Mouse (Mus musculus) macrophage (primary cell): ENCODE measurements around the gene Cap2. TPM values are rescaled to one million over a fixed set of nuclear protein-coding genes. Genes with fewer than 3 reads are reported as not detected.

Source experiments
- H3K27ac ChIP-seq: fragments of 350-480 bp; formaldehyde crosslinking; 2 replicates; pipeline ENCODE4 v1.9.0; 2021
- H3K36me3 ChIP-seq: fragments of 350-480 bp; formaldehyde crosslinking; 2 replicates; pipeline ENCODE4 v1.9.0; 2021; ENCODE audit errors: inconsistent target
- H3K4me3 ChIP-seq: fragments of 350-480 bp; formaldehyde crosslinking; 2 replicates; pipeline ENCODE4 v1.9.0; 2021; ENCODE audit errors: inconsistent target
- H3K79me2 ChIP-seq: fragments of 350-480 bp; formaldehyde crosslinking; 2 replicates; pipeline ENCODE4 v1.9.0; 2021; ENCODE audit errors: inconsistent target
- WGBS: methylation state at CpG from one replicate; pipeline ENCODE4 v1.1.7; 2026; ENCODE audit warnings: inconsistent platforms; ENCODE audit not compliant: missing documents; 5-methylcytosine and 5-hydroxymethylcytosine counted together
- polyA plus RNA-seq: library from polyadenylated mRNA; stranded (reverse); fragments of 250-400 nt; gene quantifications from 3 replicates; pipeline ENCODE4 v1.2.4, GENCODE M21; 2018; ENCODE audit warnings: inconsistent platforms
- total RNA-seq, 78 experiments: library from RNA; depleted of rRNA; stranded (reverse); fragments of 250-400 nt; gene quantifications; 1 replicate in 9 of 78; 2 replicates in 24 of 78; 3 replicates in 43 of 78; 4 replicates in 2 of 78; pipeline ENCODE4 v1.2.4; 2018; ENCODE audit warnings: inconsistent platforms in 56 of 78

Gene Cap2
- total RNA-seq (2018; cell fraction: chromatin; rRNA removed) = under 1 TPM in 1 of 26 experiments, not detected in 25; 0.66 TPM
- under 1 TPM in 1 of 26 experiments, not detected in 25; 0.05 TPM for total RNA-seq (2018; cell fraction: cytosol; rRNA removed)
- total RNA-seq (2018; cell fraction: nucleus; rRNA removed) = not detected
- 0.07 TPM in 1 of 3 replicates, not detected in the others for polyA plus RNA-seq

GRCm38 (mm10) chr13:46501800-46502389, at the start of gene Cap2:
TSS of gene Cap2 (plus strand) at chr13:46501848.
- Histone ChIP-seq H3K4me3 (no peak within 1 kb of the TSS), H3K36me3 (no peaks in the 10 kb centered on the region), H3K27ac (no peak within 1 kb of the TSS), H3K79me2 (no peaks in the 10 kb centered on the region)
- WGBS = 6% methylated on average over 33 of the region's 42 CpGs

GRCm38 (mm10) chr13:46459546-46459945, 42.1 kb upstream of the Cap2 start:
- Histone ChIP-seq H3K27ac (no peak overlapping the region), H3K36me3 (no peaks in the 10 kb centered on the region), H3K4me3 (no peak overlapping the region), H3K79me2 (no peaks in the 10 kb centered on the region)
- WGBS = 96% methylated on average over 10 of the region's 10 CpGs

- H3K79me2 ChIP-seq = no peaks in the 10 kb centered on the region
- 93% methylated on average over 4 of the region's 4 CpGs for WGBS
- no peak overlapping the region for H3K27ac ChIP-seq
- H3K36me3 ChIP-seq = no peaks in the 10 kb centered on the region
- no peak overlapping the region for H3K4me3 ChIP-seq
Measured at GRCm38 (mm10) chr13:46462280-46462679, 39.4 kb upstream of the Cap2 start.

GRCm38 (mm10) chr13:46463764-46464163, 37.9 kb upstream of the Cap2 start:
- Histone ChIP-seq H3K27ac (no peak overlapping the region), H3K79me2 (no peaks in the 10 kb centered on the region), H3K36me3 (no peaks in the 10 kb centered on the region), H3K4me3 (no peak overlapping the region)
- 5% methylated on average over 3 of the region's 3 CpGs for WGBS

GRCm38 (mm10) chr13:46468251-46468650, 33.4 kb upstream of the Cap2 start:
- H3K79me2 ChIP-seq = no peaks in the 10 kb centered on the region
- H3K36me3 ChIP-seq = no peaks in the 10 kb centered on the region
- WGBS = 45% methylated on average over 8 of the region's 8 CpGs
- no peak overlapping the region for H3K27ac ChIP-seq
- H3K4me3 ChIP-seq = no peak overlapping the region

- Histone ChIP-seq H3K4me3 (no peak overlapping the region), H3K36me3 (no peaks in the 10 kb centered on the region), H3K79me2 (no peaks in the 10 kb centered on the region), H3K27ac (no peak overlapping the region)
- WGBS = 96% methylated on average over 2 of the region's 2 CpGs
Measured at GRCm38 (mm10) chr13:46469536-46469935, 32.1 kb upstream of the Cap2 start.

- H3K27ac ChIP-seq = no peak overlapping the region
- H3K79me2 ChIP-seq = no peaks in the 10 kb centered on the region
- H3K36me3 ChIP-seq = no peaks in the 10 kb centered on the region
- WGBS = 14% methylated on average over 3 of the region's 3 CpGs
- H3K4me3 ChIP-seq = no peak overlapping the region
Measured at GRCm38 (mm10) chr13:46481271-46481670, 20.4 kb upstream of the Cap2 start.

GRCm38 (mm10) chr13:46485605-46486004, 16.0 kb upstream of the Cap2 start:
- Histone ChIP-seq H3K27ac (no peak overlapping the region), H3K4me3 (no peak overlapping the region), H3K79me2 (no peaks in the 10 kb centered on the region), H3K36me3 (no peaks in the 10 kb centered on the region)
- WGBS = 56% methylated on average over 3 of the region's 3 CpGs

- WGBS = 91% methylated on average over 3 of the region's 4 CpGs
- no peaks in the 10 kb centered on the region for H3K79me2 ChIP-seq
- H3K36me3 ChIP-seq = no peaks in the 10 kb centered on the region
- no peak overlapping the region for H3K27ac ChIP-seq
- no peak overlapping the region for H3K4me3 ChIP-seq
Measured at GRCm38 (mm10) chr13:46488166-46488565, 13.5 kb upstream of the Cap2 start.

- Histone ChIP-seq H3K36me3 (no peaks in the 10 kb centered on the region), H3K79me2 (no peaks in the 10 kb centered on the region), H3K4me3 (no peak overlapping the region), H3K27ac (no peak overlapping the region)
- 44% methylated on average over 4 of the region's 4 CpGs for WGBS
Measured at GRCm38 (mm10) chr13:46490644-46491043, 11.0 kb upstream of the Cap2 start.

- no peak overlapping the region for H3K27ac ChIP-seq
- no peaks in the 10 kb centered on the region for H3K79me2 ChIP-seq
- no peaks in the 10 kb centered on the region for H3K36me3 ChIP-seq
- H3K4me3 ChIP-seq = no peak overlapping the region
- 29% methylated on average over 20 of the region's 20 CpGs for WGBS
Measured at GRCm38 (mm10) chr13:46502390-46502891, 793 bp downstream of the Cap2 start.

GRCm38 (mm10) chr13:46507944-46508343, 6.3 kb downstream of the Cap2 start:
- no peaks in the 10 kb centered on the region for H3K79me2 ChIP-seq
- no peaks in the 10 kb centered on the region for H3K36me3 ChIP-seq
- 93% methylated on average over 7 of the region's 7 CpGs for WGBS
- no peak overlapping the region for H3K4me3 ChIP-seq
- H3K27ac ChIP-seq = no peak overlapping the region

- Histone ChIP-seq H3K4me3 (no peak overlapping the region), H3K27ac (no peak overlapping the region), H3K79me2 (no peaks in the 10 kb centered on the region), H3K36me3 (no peaks in the 10 kb centered on the region)
- 97% methylated on average over 4 of the region's 4 CpGs for WGBS
Measured at GRCm38 (mm10) chr13:46508823-46509222, 7.2 kb downstream of the Cap2 start.

- 92% methylated on average over 7 of the region's 7 CpGs for WGBS
- no peak overlapping the region for H3K4me3 ChIP-seq
- no peaks in the 10 kb centered on the region for H3K36me3 ChIP-seq
- no peak overlapping the region for H3K27ac ChIP-seq
- no peaks in the 10 kb centered on the region for H3K79me2 ChIP-seq
Measured at GRCm38 (mm10) chr13:46510460-46510859, 8.8 kb downstream of the Cap2 start.

- Histone ChIP-seq H3K36me3 (no peaks in the 10 kb centered on the region), H3K27ac (no peak overlapping the region), H3K79me2 (no peaks in the 10 kb centered on the region), H3K4me3 (no peak overlapping the region)
- 89% methylated on average over 10 of the region's 10 CpGs for WGBS
Measured at GRCm38 (mm10) chr13:46514484-46514883, 12.8 kb downstream of the Cap2 start.
